Mouse (Mus musculus) granulocyte monocyte progenitor cell, adult 5-6 weeks (primary cell): Measurements from ENCODE around the gene Tmem253. TPM values are rescaled to one million over a fixed set of nuclear protein-coding genes. Genes with fewer than 3 reads are reported as not detected.
A peak's percentile ranks its signal among the peaks of the same experiment; 100 is the strongest.

Experiments
- ATAC-seq: replicated peaks from 2 replicates; pipeline ENCODE4 v1.8.0; 2016; ENCODE audit warnings: mild to moderate bottlenecking, moderate TSS enrichment, inconsistent platforms; ENCODE audit not compliant: poor library complexity, severe bottlenecking
- total RNA-seq, 2 experiments: library from RNA; stranded (forward) in 1 of 2; stranded (reverse) in 1 of 2; fragments of 200-712, 200-1000 nt in 1 of 2; fragments of >200 nt in 1 of 2; fragmentation: Nextera tagmentation in 1 of 2; gene quantifications; 2 replicates each; pipeline ENCODE4 v1.2.3; 2014 to 2017

The Tmem253 gene
- total RNA-seq, 2 experiments from 2014 or later = not detected

GRCm38 (mm10) chr14:52006241-52006640, 9.2 kb upstream of the Tmem253 start:
- no peak for ATAC-seq

GRCm38 (mm10) chr14:52006771-52007170, 8.7 kb upstream of the Tmem253 start:
- ATAC-seq = no peak

- peak; percentile 85 for ATAC-seq
These were observed 6.9 kb upstream of the Tmem253 start for GRCm38 (mm10) chr14:52008321-52009203.

- ATAC-seq = no peak
These were observed 6.1 kb upstream of the Tmem253 start for GRCm38 (mm10) chr14:52009361-52009760.

GRCm38 (mm10) chr14:52009841-52010240, 5.6 kb upstream of the Tmem253 start:
- ATAC-seq = no peak

- no peak for ATAC-seq
These were observed 4.9 kb upstream of the Tmem253 start for GRCm38 (mm10) chr14:52010446-52011111.

GRCm38 (mm10) chr14:52011683-52012082, 3.8 kb upstream of the Tmem253 start:
- ATAC-seq = no peak

- ATAC-seq = no peak
These were observed 3.4 kb upstream of the Tmem253 start for GRCm38 (mm10) chr14:52012085-52012484.

GRCm38 (mm10) chr14:52012553-52012952, 2.9 kb upstream of the Tmem253 start:
- ATAC-seq = no peak

GRCm38 (mm10) chr14:52013021-52013610, 2.3 kb upstream of the Tmem253 start:
- ATAC-seq = no peak

GRCm38 (mm10) chr14:52013771-52014219, 1.7 kb upstream of the Tmem253 start:
- no peak for ATAC-seq

GRCm38 (mm10) chr14:52014271-52014760, 1.1 kb upstream of the Tmem253 start:
- ATAC-seq = no peak

GRCm38 (mm10) chr14:52014761-52015311, 622 bp upstream of the Tmem253 start:
- ATAC-seq = peak; percentile 61

- ATAC-seq = no peak
These were observed 1.4 kb downstream of the Tmem253 start for GRCm38 (mm10) chr14:52016625-52017405.

GRCm38 (mm10) chr14:52017662-52018061, 2.2 kb downstream of the Tmem253 start:
- no peak for ATAC-seq

GRCm38 (mm10) chr14:52018248-52019050, 3.0 kb downstream of the Tmem253 start:
- ATAC-seq = no peak

- ATAC-seq = peak; percentile 29
These were observed 3.7 kb downstream of the Tmem253 start for GRCm38 (mm10) chr14:52019051-52019589.

GRCm38 (mm10) chr14:52019590-52020340, 4.3 kb downstream of the Tmem253 start:
- ATAC-seq = peak; percentile 60
